Mouse (Mus musculus) intestine, embryonic 14.5 days (tissue): ENCODE results near the gene Pcp4l1. TPM values are rescaled to one million over a fixed set of nuclear protein-coding genes. Genes with fewer than 3 reads are reported as not detected.
A peak's percentile ranks its signal among the peaks of the same experiment; 100 is the strongest.

Experiments
- ATAC-seq: fragments of 200-750 bp; cut with Nextera tagmentation; replicated peaks from 2 replicates; pipeline ENCODE4 v1.8.0; 2017; ENCODE audit warnings: low read depth, moderate number of reproducible peaks, moderate TSS enrichment, moderate library complexity; ENCODE audit not compliant: low FRiP score, low TSS enrichment
- DNase-seq: peaks from one replicate; pipeline ENCODE4 v3.0.0-alpha.2; 2018; ENCODE audit warnings: low spot score
- H3K27ac ChIP-seq: fragments of 300-500 bp; sonication (generic); 2 replicates; pipeline ENCODE4 v1.5.1; 2014; ENCODE audit warnings: low read depth, mild to moderate bottlenecking, control low read depth
- H3K27me3 ChIP-seq: fragments of 300-500 bp; sonication (generic); replicated peaks from 2 replicates; pipeline ENCODE4 v1.6.1; 2014; ENCODE audit warnings: low read length, control low read depth; ENCODE audit not compliant: control insufficient read depth, insufficient read depth
- H3K36me3 ChIP-seq: fragments of 300-500 bp; sonication (generic); 2 replicates; pipeline ENCODE4 v1.6.1; 2014; ENCODE audit warnings: low read length, control low read depth; ENCODE audit not compliant: control insufficient read depth, insufficient read depth
- H3K4me1 ChIP-seq: fragments of 300-500 bp; sonication (generic); replicated peaks from 2 replicates; pipeline ENCODE4 v1.6.1; 2014; ENCODE audit warnings: low read length, control low read depth, mixed read lengths; ENCODE audit not compliant: control insufficient read depth, insufficient read depth
- H3K4me2 ChIP-seq: fragments of 300-500 bp; sonication (generic); 2 replicates; pipeline ENCODE4 v1.6.1; 2014; ENCODE audit warnings: low read length
- H3K4me3 ChIP-seq: fragments of 300-500 bp; sonication (generic); 2 replicates; pipeline ENCODE4 v1.5.1; 2014; ENCODE audit warnings: low read depth, low read length, control low read depth, mixed read lengths
- H3K9ac ChIP-seq: fragments of 300-500 bp; sonication (generic); 2 replicates; pipeline ENCODE4 v1.6.1; 2014; ENCODE audit warnings: mild to moderate bottlenecking, low read length
- H3K9me3 ChIP-seq: fragments of 300-500 bp; sonication (generic); 2 replicates; pipeline ENCODE4 v1.6.1; 2016; ENCODE audit warnings: low read length, control low read depth; ENCODE audit not compliant: control insufficient read depth
- WGBS: fragments of 180-500 bp; shearing (Covaris S2); extraction: QIAGEN DNeasy Blood & Tissue Kit; methylation state at CpG from one replicate; pipeline ENCODE4 v1.1.7; 2014; 5-methylcytosine and 5-hydroxymethylcytosine counted together
- polyA plus RNA-seq: library from polyadenylated mRNA; unstranded; fragments of >200 nt; fragmentation: Nextera tagmentation; extraction: Ambion mirVana; gene quantifications from 2 replicates; pipeline ENCODE4 v1.2.1, GENCODE M21; 2014

The Pcp4l1 gene
- polyA plus RNA-seq, 1 experiment from 2014 or later: 21.9 TPM

- Histone ChIP-seq H3K27ac (no peak overlapping the region), H3K9me3 (no peaks in the 10 kb centered on the region)
- no peak for ATAC-seq
Observed at GRCm38 (mm10) chr1:171165629-171166345, 30.3 kb downstream of the Pcp4l1 start.

GRCm38 (mm10) chr1:171164258-171164657, 31.8 kb downstream of the Pcp4l1 start:
- Histone ChIP-seq H3K27ac (no peak overlapping the region), H3K4me3 (no peak overlapping the region), H3K9me3 (no peaks in the 10 kb centered on the region), H3K36me3 (no peaks in the 10 kb centered on the region), H3K4me1 (peaks cover 12% of the 10 kb centered on the region), H3K9ac (no peak overlapping the region), H3K27me3 (peaks cover 3% of the 10 kb centered on the region; the same call in 1 of the 2 replicates), H3K4me2 (no peak overlapping the region)
- 39% methylated on average over 3 of the region's 3 CpGs for WGBS
- DNase-seq: no peak
- ATAC-seq: no peak

More at GRCm38 (mm10) chr1:171165629-171166345, 30.3 kb downstream of the Pcp4l1 start:
- H3K4me3 ChIP-seq: no peak overlapping the region
- H3K9ac ChIP-seq: no peak overlapping the region
- DNase-seq: no peak
- H3K36me3 ChIP-seq: no peaks in the 10 kb centered on the region
- WGBS: 44% methylated on average over 5 of the region's 5 CpGs
- H3K4me1 ChIP-seq: peaks cover 2% of the 10 kb centered on the region; the same call in 1 of the 2 replicates
- H3K4me2 ChIP-seq: no peak overlapping the region
- H3K27me3 ChIP-seq: no peaks in the 10 kb centered on the region

GRCm38 (mm10) chr1:171162526-171162925, 33.5 kb downstream of the Pcp4l1 start:
- Histone ChIP-seq H3K4me2 (no peak overlapping the region), H3K9me3 (no peaks in the 10 kb centered on the region), H3K4me3 (no peak overlapping the region), H3K27ac (no peak overlapping the region), H3K36me3 (no peaks in the 10 kb centered on the region), H3K27me3 (peaks cover 17% of the 10 kb centered on the region), H3K4me1 (peaks cover 13% of the 10 kb centered on the region), H3K9ac (no peak overlapping the region)
- DNase-seq: no peak
- ATAC-seq: no peak
- 81% methylated on average over 3 of the region's 3 CpGs for WGBS

- DNase-seq (peak; percentile 60), ATAC-seq (peak; percentile 57; the same call in 1 of the 2 replicates)
- 5% methylated on average over 15 of the region's 15 CpGs for WGBS
- Histone ChIP-seq H3K27ac (no peak overlapping the region), H3K4me1 (peaks cover 13% of the 10 kb centered on the region), H3K27me3 (peaks cover 19% of the 10 kb centered on the region), H3K4me2 (peak overlapping the region; percentile 49), H3K4me3 (peak overlapping the region; percentile 18), H3K9ac (0 out of 2 replicates have a peak overlapping the region, but pooled peaks have one; percentile 3), H3K9me3 (no peaks in the 10 kb centered on the region), H3K36me3 (no peaks in the 10 kb centered on the region)
Observed at GRCm38 (mm10) chr1:171159485-171159975, 36.5 kb downstream of the Pcp4l1 start.

- no peaks in the 10 kb centered on the region for H3K9me3 ChIP-seq
- no peak overlapping the region for H3K9ac ChIP-seq
- DNase-seq (no peak), ATAC-seq (no peak)
- peaks cover 13% of the 10 kb centered on the region for H3K4me1 ChIP-seq
- no peak overlapping the region for H3K4me2 ChIP-seq
- peaks cover 19% of the 10 kb centered on the region for H3K27me3 ChIP-seq
- H3K36me3 ChIP-seq: no peaks in the 10 kb centered on the region
- no peak overlapping the region for H3K4me3 ChIP-seq
- H3K27ac ChIP-seq: no peak overlapping the region
Observed at GRCm38 (mm10) chr1:171157965-171158364, 38.1 kb downstream of the Pcp4l1 start.

GRCm38 (mm10) chr1:171156644-171157043, 39.4 kb downstream of the Pcp4l1 start:
- Histone ChIP-seq H3K36me3 (no peaks in the 10 kb centered on the region), H3K4me3 (no peak overlapping the region), H3K4me2 (no peak overlapping the region), H3K27ac (no peak overlapping the region), H3K9ac (no peak overlapping the region), H3K4me1 (peaks cover 13% of the 10 kb centered on the region), H3K27me3 (peaks cover 19% of the 10 kb centered on the region), H3K9me3 (no peaks in the 10 kb centered on the region)
- 73% methylated on average over 3 of the region's 3 CpGs for WGBS
- ATAC-seq (no peak), DNase-seq (no peak)

- WGBS: 84% methylated on average over 4 of the region's 4 CpGs
- no peak overlapping the region for H3K4me2 ChIP-seq
Observed at GRCm38 (mm10) chr1:171151966-171152365, 44.1 kb downstream of the Pcp4l1 start.

GRCm38 (mm10) chr1:171150838-171151391, 45.2 kb downstream of the Pcp4l1 start:
- 5% methylated on average over 18 of the region's 18 CpGs for WGBS
- ATAC-seq (peak; percentile 52; the same call in 1 of the 2 replicates), DNase-seq (no peak)
- Histone ChIP-seq H3K4me2 (peak overlapping the region; percentile 78), H3K27me3 (no peaks in the 10 kb centered on the region), H3K27ac (peak overlapping the region; percentile 20; the same call in 1 of the 2 replicates), H3K4me1 (peaks cover 10% of the 10 kb centered on the region), H3K9ac (peak overlapping the region; percentile 40), H3K36me3 (peaks cover under 1% of the 10 kb centered on the region; the same call in 1 of the 2 replicates), H3K4me3 (peak overlapping the region; percentile 86), H3K9me3 (no peaks in the 10 kb centered on the region)

More at GRCm38 (mm10) chr1:171151966-171152365, 44.1 kb downstream of the Pcp4l1 start:
- ATAC-seq: no peak
- H3K9me3 ChIP-seq: no peaks in the 10 kb centered on the region
- no peaks in the 10 kb centered on the region; the same call in 1 of the 2 replicates for H3K27me3 ChIP-seq
- H3K27ac ChIP-seq: no peak overlapping the region
- no peak overlapping the region for H3K4me3 ChIP-seq
- no peak for DNase-seq
- H3K36me3 ChIP-seq: no peaks in the 10 kb centered on the region
- H3K9ac ChIP-seq: no peak overlapping the region
- peaks cover 10% of the 10 kb centered on the region for H3K4me1 ChIP-seq
